Mouse (Mus musculus): ENCODE data around the gene Gm38394.

DNA sequence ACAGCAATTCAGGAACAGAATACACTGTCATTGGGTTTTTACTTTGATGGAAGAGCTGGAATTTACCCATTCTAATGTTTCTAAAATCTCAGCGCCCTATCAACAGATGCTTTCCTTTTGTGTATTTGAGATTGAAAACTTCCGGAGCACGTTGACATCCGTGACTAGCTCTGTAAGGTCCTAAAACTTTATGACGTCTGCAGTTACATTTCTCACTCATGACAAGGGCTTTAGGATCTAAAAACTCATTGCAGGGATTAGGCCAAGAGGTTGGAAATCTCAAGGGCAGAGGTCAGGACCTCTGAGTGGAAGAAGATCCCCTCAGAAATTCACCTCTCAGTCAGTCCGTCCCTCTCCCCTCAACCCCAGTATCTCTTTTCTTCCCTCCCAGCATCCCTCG lies 27.2 kb upstream of the Gm38394 start:
- TF ChIP-seq CTCF (IDR thresholded peaks at IDR 0.05; ENCODE audit: low read depth, low read length) (no peak), POLR2A (IDR thresholded peaks at IDR 0.05; ENCODE audit: insufficient read depth, low read length) (no peak)
